Mouse (Mus musculus): Measurements from ENCODE around the gene B3galt1.

DNA sequence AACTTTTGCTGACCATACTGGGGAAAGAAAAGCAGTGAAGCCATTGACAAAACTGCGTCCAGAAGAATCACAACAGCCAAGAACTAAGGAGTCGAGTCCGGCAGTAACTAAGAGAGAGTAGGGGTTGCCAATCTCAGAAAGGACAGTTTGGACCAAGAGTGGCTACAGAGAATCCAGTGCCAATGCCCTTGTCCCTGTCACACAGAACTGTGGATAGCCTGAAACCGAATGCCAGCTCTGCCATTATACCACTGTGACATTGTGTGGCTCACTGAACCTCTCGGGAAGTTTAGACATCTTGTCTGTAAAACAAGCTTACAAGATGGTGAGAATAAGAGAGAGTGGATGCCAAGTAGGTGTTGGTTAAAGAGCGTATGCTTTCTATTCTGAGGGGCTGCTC is 335.9 kb downstream of the B3galt1 start:
- TF ChIP-seq TAL1 (IDR thresholded peaks at IDR 0.05; ENCODE audit: low read length) (no peak), GATA1 (IDR thresholded peaks at IDR 0.05; ENCODE audit: low read length) (no peak)
